Mouse (Mus musculus): ENCODE measurements at regions not wholly inside any gene's neighbourhood (a gene's known extent, or its start where the extent isn't known, plus 50 kb on each side); places are given as distances from the start of the nearest gene placed in this dataset.

DNA sequence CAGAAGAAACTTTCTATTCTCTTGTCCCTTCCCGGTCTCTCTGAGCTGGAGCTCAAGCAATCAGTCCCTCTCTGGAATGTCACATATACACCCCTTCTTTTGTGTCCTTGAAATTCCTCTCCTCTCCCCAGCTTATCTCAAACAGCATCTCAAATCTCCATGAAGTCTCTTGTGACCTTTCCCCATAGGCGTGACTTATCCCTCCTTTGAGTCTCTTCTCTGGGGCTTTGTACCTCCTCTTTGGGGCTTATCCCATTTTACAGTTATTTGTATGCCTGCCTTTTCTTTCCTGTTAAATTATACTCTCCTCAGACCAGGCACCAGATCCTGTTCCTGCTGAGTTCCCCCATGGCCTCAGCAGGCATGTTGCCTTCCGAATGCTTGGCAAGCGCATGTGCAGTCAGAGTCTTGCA, 152.8 kb downstream of the Pten start:
- no peak for TF ChIP-seq POLR2A (IDR thresholded peaks at IDR 0.05; ENCODE audit: insufficient read depth, low read length)
- TF ChIP-seq CTCF (IDR thresholded peaks at IDR 0.05; ENCODE audit: low read depth, low read length) = no peak
- no peak for TF ChIP-seq EP300 (IDR thresholded peaks at IDR 0.05; ENCODE audit: insufficient read depth, low read depth, low read length)

Data from ES-Bruce4 (cell line).